Mouse (Mus musculus) intestine, embryonic 14.5 days (tissue): Measurements from ENCODE around the gene Spock1. TPM values are rescaled to one million over a fixed set of nuclear protein-coding genes. Genes with fewer than 3 reads are reported as not detected.

Experiments used
- ATAC-seq: fragments of 200-750 bp; cut with Nextera tagmentation; replicated peaks from 2 replicates; pipeline ENCODE4 v1.8.0; 2017; ENCODE audit warnings: low read depth, moderate number of reproducible peaks, moderate TSS enrichment, moderate library complexity; ENCODE audit not compliant: low FRiP score, low TSS enrichment
- DNase-seq: peaks from one replicate; pipeline ENCODE4 v3.0.0-alpha.2; 2018; ENCODE audit warnings: low spot score
- H3K27ac ChIP-seq: fragments of 300-500 bp; sonication (generic); 2 replicates; pipeline ENCODE4 v1.5.1; 2014; ENCODE audit warnings: low read depth, mild to moderate bottlenecking, control low read depth
- H3K27me3 ChIP-seq: fragments of 300-500 bp; sonication (generic); replicated peaks from 2 replicates; pipeline ENCODE4 v1.6.1; 2014; ENCODE audit warnings: low read length, control low read depth; ENCODE audit not compliant: control insufficient read depth, insufficient read depth
- H3K36me3 ChIP-seq: fragments of 300-500 bp; sonication (generic); 2 replicates; pipeline ENCODE4 v1.6.1; 2014; ENCODE audit warnings: low read length, control low read depth; ENCODE audit not compliant: control insufficient read depth, insufficient read depth
- H3K4me1 ChIP-seq: fragments of 300-500 bp; sonication (generic); replicated peaks from 2 replicates; pipeline ENCODE4 v1.6.1; 2014; ENCODE audit warnings: low read length, control low read depth, mixed read lengths; ENCODE audit not compliant: control insufficient read depth, insufficient read depth
- H3K4me2 ChIP-seq: fragments of 300-500 bp; sonication (generic); 2 replicates; pipeline ENCODE4 v1.6.1; 2014; ENCODE audit warnings: low read length
- H3K4me3 ChIP-seq: fragments of 300-500 bp; sonication (generic); 2 replicates; pipeline ENCODE4 v1.5.1; 2014; ENCODE audit warnings: low read depth, low read length, control low read depth, mixed read lengths
- H3K9ac ChIP-seq: fragments of 300-500 bp; sonication (generic); 2 replicates; pipeline ENCODE4 v1.6.1; 2014; ENCODE audit warnings: mild to moderate bottlenecking, low read length
- H3K9me3 ChIP-seq: fragments of 300-500 bp; sonication (generic); 2 replicates; pipeline ENCODE4 v1.6.1; 2016; ENCODE audit warnings: low read length, control low read depth; ENCODE audit not compliant: control insufficient read depth
- WGBS: fragments of 180-500 bp; shearing (Covaris S2); extraction: QIAGEN DNeasy Blood & Tissue Kit; methylation state at CpG from one replicate; pipeline ENCODE4 v1.1.7; 2014; 5-methylcytosine and 5-hydroxymethylcytosine counted together
- polyA plus RNA-seq: library from polyadenylated mRNA; unstranded; fragments of >200 nt; fragmentation: Nextera tagmentation; extraction: Ambion mirVana; gene quantifications from 2 replicates; pipeline ENCODE4 v1.2.1, GENCODE M21; 2014

Gene Spock1
- polyA plus RNA-seq, 1 experiment from 2014 or later: 5.1 TPM

- WGBS: 60% methylated on average over 5 of the region's 5 CpGs
- Histone ChIP-seq H3K4me2 (no peak overlapping the region), H3K36me3 (no peaks in the 10 kb centered on the region), H3K27ac (no peak overlapping the region), H3K4me3 (no peak overlapping the region), H3K4me1 (no peaks in the 10 kb centered on the region), H3K9me3 (no peaks in the 10 kb centered on the region), H3K9ac (no peak overlapping the region), H3K27me3 (no peaks in the 10 kb centered on the region)
- ATAC-seq: no peak
- no peak for DNase-seq
These were observed 22.6 kb upstream of the Spock1 start for GRCm38 (mm10) chr13:57930720-57931119.

- Histone ChIP-seq H3K9me3 (no peaks in the 10 kb centered on the region), H3K4me1 (no peaks in the 10 kb centered on the region), H3K27ac (no peak overlapping the region), H3K4me3 (no peak overlapping the region), H3K4me2 (no peak overlapping the region), H3K9ac (no peak overlapping the region), H3K36me3 (no peaks in the 10 kb centered on the region), H3K27me3 (no peaks in the 10 kb centered on the region)
- ATAC-seq (no peak), DNase-seq (no peak)
- WGBS: 68% methylated on average over 2 of the region's 2 CpGs
These were observed 22.2 kb upstream of the Spock1 start for GRCm38 (mm10) chr13:57930283-57930682.

- no peak for DNase-seq
- Histone ChIP-seq H3K36me3 (no peaks in the 10 kb centered on the region), H3K27me3 (no peaks in the 10 kb centered on the region), H3K9ac (no peak overlapping the region), H3K4me2 (no peak overlapping the region), H3K27ac (no peak overlapping the region), H3K4me3 (no peak overlapping the region), H3K4me1 (no peaks in the 10 kb centered on the region), H3K9me3 (0 out of 2 replicates have a peak, but pooled peaks cover 2% of the 10 kb centered on the region)
- no peak for ATAC-seq
- 88% methylated on average over 4 of the region's 4 CpGs for WGBS
These were observed 11.8 kb upstream of the Spock1 start for GRCm38 (mm10) chr13:57919947-57920346.

- ATAC-seq (no peak), DNase-seq (no peak)
- WGBS: 83% methylated on average over 9 of the region's 9 CpGs
- H3K4me3 ChIP-seq: no peak overlapping the region
- H3K27me3 ChIP-seq: peaks cover 17% of the 10 kb centered on the region
- no peak overlapping the region for H3K27ac ChIP-seq
- 0 out of 2 replicates have a peak, but pooled peaks cover 6% of the 10 kb centered on the region for H3K4me1 ChIP-seq
- no peaks in the 10 kb centered on the region for H3K9me3 ChIP-seq
- no peak overlapping the region for H3K9ac ChIP-seq
- no peaks in the 10 kb centered on the region for H3K36me3 ChIP-seq
- H3K4me2 ChIP-seq: no peak overlapping the region
These were observed 3.0 kb upstream of the Spock1 start for GRCm38 (mm10) chr13:57911171-57911570.

GRCm38 (mm10) chr13:57907428-57908265, 485 bp downstream of the Spock1 start:
- H3K27ac ChIP-seq: no peak overlapping the region
- 0 out of 2 replicates have a peak, but pooled peaks cover 6% of the 10 kb centered on the region for H3K4me1 ChIP-seq
- H3K4me2 ChIP-seq: peak overlapping the region; percentile 54
- no peaks in the 10 kb centered on the region for H3K36me3 ChIP-seq
- 0 out of 2 replicates have a peak overlapping the region, but pooled peaks have one; percentile 7 for H3K9ac ChIP-seq
- peak; percentile 47 for ATAC-seq
- DNase-seq: no peak
- H3K9me3 ChIP-seq: no peaks in the 10 kb centered on the region
- H3K4me3 ChIP-seq: peak overlapping the region; percentile 31
- H3K27me3 ChIP-seq: peaks cover 17% of the 10 kb centered on the region
- WGBS: 3% methylated on average over 60 of the region's 60 CpGs

GRCm38 (mm10) chr13:57894597-57894996, 13.5 kb downstream of the Spock1 start:
- Histone ChIP-seq H3K4me1 (peaks cover 3% of the 10 kb centered on the region; the same call in 1 of the 2 replicates), H3K4me2 (no peak overlapping the region), H3K9me3 (no peaks in the 10 kb centered on the region), H3K9ac (no peak overlapping the region), H3K4me3 (no peak overlapping the region), H3K36me3 (no peaks in the 10 kb centered on the region), H3K27me3 (no peaks in the 10 kb centered on the region), H3K27ac (no peak overlapping the region)
- DNase-seq: no peak
- 82% methylated on average over 8 of the region's 8 CpGs for WGBS
- no peak for ATAC-seq

GRCm38 (mm10) chr13:57889708-57890107, 18.4 kb downstream of the Spock1 start:
- H3K4me1 ChIP-seq: peaks cover 11% of the 10 kb centered on the region; the same call in 1 of the 2 replicates
- no peaks in the 10 kb centered on the region for H3K27me3 ChIP-seq
- no peaks in the 10 kb centered on the region for H3K36me3 ChIP-seq
- no peak overlapping the region for H3K4me3 ChIP-seq
- WGBS: 41% methylated on average over 9 of the region's 9 CpGs
- H3K9me3 ChIP-seq: no peaks in the 10 kb centered on the region
- no peak overlapping the region for H3K27ac ChIP-seq
- ATAC-seq (no peak), DNase-seq (no peak)
- H3K9ac ChIP-seq: no peak overlapping the region
- H3K4me2 ChIP-seq: peak overlapping the region; percentile 26; the same call in 1 of the 2 replicates

GRCm38 (mm10) chr13:57889050-57889449, 19.1 kb downstream of the Spock1 start:
- Histone ChIP-seq H3K36me3 (no peaks in the 10 kb centered on the region), H3K27me3 (no peaks in the 10 kb centered on the region), H3K4me2 (peak overlapping the region; percentile 26; the same call in 1 of the 2 replicates), H3K27ac (no peak overlapping the region), H3K4me1 (peaks cover 11% of the 10 kb centered on the region; the same call in 1 of the 2 replicates), H3K9me3 (no peaks in the 10 kb centered on the region), H3K4me3 (no peak overlapping the region), H3K9ac (no peak overlapping the region)
- ATAC-seq (no peak), DNase-seq (no peak)
- 17% methylated on average over 6 of the region's 6 CpGs for WGBS

- Histone ChIP-seq H3K9ac (no peak overlapping the region), H3K4me1 (no peaks in the 10 kb centered on the region), H3K27ac (no peak overlapping the region), H3K27me3 (no peaks in the 10 kb centered on the region), H3K36me3 (no peaks in the 10 kb centered on the region), H3K4me2 (no peak overlapping the region), H3K9me3 (no peaks in the 10 kb centered on the region), H3K4me3 (no peak overlapping the region)
- ATAC-seq: no peak
- 59% methylated on average over 4 of the region's 4 CpGs for WGBS
- DNase-seq: no peak
These were observed 28.3 kb downstream of the Spock1 start for GRCm38 (mm10) chr13:57879817-57880216.
